Mouse (Mus musculus) gastrocnemius, adult 18-20 months (tissue): ENCODE results near the gene Yipf3. TPM values are rescaled to one million over a fixed set of nuclear protein-coding genes. Genes with fewer than 3 reads are reported as not detected.

Source experiments
- DNase-seq: peaks from one replicate; pipeline ENCODE4 v3.0.0; 2021; ENCODE audit warnings: low spot score
- microRNA-seq: library from miRNA; unstranded; fragments of <30 nt; microRNA quantifications from one replicate; pipeline ENCODE4 v1.2.0, GENCODE M21; 2021
- total RNA-seq, 2 experiments: library from RNA; stranded (reverse); gene quantifications; 2 replicates each; pipeline ENCODE4 v1.2.3; 2021

Gene Yipf3
- total RNA-seq, 2 experiments from 2014 or later, result 46.7 to 60.1 TPM

DNA sequence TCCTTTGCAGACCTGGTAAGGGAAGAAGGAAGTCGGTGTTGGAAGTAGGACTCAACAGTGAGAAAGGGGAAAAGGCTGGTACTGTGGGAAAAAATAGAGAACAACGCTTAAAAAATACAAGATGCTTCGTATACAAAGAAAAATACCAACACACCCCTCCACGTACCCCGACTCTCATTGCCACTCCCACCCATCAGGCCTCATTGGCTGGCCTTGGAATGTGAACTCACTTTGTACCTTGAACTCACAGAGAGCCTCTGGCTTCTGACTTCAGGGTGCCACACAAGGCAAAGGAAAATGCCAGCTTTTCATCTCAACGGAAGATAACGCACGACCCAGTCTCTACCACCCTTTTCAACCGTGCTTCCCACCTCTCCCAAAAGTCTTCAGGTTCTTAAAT, 35.3 kb downstream of the Yipf3 start:
- no peak for DNase-seq

- DNase-seq, result no peak
These were observed 36.0 kb downstream of the Yipf3 start for GRCm38 (mm10) chr17:46283911-46284310.

DNA sequence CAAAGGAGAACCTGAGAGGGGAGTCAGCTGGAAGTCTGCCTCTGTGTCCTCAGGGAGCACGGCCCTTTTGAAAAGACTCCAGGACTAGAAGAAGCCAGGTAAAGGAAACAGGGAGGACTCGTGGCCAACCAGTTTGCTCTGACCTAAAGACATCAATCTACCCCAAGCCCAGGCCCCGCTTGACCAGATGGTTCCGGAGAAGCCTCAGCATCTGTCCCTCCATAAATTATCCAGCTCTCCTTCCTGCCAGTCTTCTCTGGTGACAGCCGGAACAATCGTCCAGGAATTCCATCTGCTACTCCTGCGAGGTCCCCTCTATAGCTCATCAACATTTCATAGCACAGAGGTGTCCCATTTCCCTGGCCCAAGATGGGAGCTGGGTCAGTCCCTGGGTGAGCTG, 36.8 kb downstream of the Yipf3 start:
- DNase-seq, result no peak

DNA sequence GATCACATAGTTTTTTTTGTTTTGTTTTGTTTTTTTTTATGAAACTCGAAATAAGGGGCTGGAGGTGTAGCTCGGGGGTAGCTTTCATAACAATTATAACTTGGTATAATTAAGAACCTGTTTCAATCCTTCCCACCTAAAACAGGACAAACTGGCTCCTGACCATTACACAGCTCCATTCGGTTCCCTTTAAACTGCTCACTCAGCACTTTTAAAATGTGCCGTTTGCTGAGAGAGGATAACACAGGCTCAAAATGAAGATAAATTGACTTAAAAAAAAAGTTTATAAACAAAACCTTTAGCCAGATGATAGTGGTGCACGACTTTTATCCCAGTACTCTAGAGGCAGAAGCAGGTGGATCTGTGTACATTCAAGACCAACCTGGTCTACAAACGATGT, 37.5 kb downstream of the Yipf3 start:
- DNase-seq, result no peak

DNA sequence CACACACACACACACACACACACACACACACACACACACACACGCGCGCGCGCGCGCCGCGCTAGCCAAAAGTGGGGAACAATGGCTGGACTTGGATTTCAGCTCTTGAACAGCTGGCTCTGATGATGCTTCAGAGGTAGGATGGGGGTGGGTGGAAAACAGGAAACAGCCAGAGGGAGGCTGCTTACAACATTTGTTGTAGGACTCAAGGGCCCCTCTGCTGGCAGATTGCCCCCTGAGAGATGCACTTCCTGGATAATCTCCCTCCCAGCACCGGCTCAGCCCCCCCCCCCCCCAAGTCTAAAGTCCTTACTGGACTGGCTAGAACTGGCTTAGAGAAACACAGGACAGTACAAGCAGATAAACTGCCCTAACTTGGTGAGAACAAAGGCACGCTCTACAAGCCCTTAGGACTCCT, 39.8 kb downstream of the Yipf3 start:
- DNase-seq, result no peak

DNA sequence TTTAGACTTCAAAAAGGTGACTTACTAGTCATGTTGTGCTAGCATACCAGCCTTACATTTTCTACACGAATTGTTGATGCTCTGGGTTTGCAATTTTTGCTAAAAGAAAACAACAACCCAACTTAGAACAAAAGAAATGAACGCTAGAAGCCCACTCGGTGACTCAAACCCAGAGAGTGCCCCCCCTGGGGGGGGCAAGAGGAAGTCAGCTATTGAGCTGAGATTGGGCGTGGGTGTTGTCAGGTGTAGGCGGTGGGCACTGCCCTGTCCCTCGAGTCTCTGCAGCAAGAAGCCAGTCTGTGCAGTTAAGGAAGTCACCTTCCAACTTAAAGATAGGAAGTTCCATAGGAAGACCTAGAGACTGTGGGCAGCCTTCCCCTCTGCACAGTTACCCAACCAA, 48.7 kb downstream of the Yipf3 start:
- DNase-seq, result no peak

GRCm38 (mm10) chr17:46297028-46297363, 49.1 kb downstream of the Yipf3 start:
- no peak for DNase-seq

DNA sequence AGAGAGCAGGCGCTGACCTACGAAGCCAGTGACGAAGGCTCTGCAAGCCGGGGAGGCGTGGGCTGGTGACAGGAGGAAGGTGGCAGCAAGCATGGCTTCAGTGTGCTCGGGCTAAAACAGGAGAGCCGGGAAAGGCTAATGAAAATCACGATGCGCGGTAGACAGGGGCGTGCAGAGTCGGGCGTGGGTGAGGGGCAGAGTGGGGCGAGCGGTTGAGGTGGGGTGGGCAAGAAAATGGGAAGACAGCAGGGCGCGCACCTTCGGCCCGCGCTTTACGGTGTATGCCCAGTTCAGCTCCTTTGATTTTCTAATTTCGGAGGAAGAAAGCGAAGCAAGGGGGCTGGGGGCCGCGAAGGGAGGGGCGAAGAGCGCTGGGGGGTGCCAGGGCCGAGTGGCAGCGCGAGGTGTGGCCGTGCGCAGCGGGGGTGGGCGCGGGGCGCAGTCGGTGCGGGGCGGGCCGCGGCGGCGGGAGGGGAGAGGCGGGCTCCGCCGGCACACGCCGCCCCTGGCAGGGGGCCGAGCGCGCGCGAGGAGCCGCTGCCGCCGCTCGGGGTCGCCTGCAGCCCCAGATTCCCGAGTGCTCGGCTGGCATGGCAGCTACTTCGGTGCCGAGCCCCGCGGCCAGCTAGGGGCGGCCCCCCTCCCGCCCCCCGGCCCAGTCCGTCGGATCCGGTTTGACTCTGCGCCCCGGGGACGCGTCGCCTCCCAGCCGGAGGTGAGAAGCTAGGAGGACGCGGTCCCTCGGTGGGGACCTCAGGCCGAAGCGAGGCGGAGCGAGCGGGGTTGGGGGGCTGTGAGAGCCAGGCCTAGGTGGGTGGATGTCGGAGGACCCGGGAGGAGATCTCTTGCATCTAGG, 49.7 kb downstream of the Yipf3 start, which contains the start of gene Dlk2:
Dlk2 (plus strand) TSS at position 58 of the 856 bp plus-strand sequence.
- no peak for DNase-seq

DNA sequence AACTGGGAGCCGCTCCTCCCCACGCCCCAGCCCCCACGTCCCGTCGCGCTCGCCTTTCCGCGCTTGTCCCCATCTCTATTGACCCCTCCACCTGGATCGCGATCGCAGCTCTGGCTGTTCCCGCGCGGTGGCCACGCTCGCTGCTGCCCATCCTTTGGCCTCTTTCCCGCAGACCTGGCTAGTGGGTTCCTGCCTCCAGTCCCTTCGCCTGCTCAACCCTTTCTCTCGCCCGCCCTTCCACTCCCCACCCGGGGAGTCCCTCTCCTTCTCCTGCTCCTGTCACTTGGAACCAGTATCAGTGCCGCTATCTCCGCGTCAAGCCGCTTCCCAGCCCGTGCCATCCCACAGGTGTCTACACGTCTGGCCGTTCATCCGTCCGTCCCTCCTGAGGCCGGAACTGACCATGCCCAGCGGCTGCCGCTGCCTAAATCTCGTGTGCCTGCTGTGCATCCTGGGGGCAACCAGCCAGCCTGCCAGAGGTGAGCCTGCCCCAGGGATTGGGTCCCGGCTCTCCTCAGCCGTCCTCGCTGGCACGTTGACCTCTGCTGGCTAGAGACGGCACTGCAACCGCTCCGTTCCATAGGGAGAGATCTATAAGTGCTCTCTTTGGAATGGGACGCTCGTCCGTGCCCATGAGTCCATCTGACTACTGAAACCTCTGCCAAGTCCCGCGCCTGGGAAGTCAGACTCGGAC, 50.5 kb downstream of the Yipf3 start:
- peak; percentile 80 for DNase-seq

GRCm38 (mm10) chr17:46301892-46302291, 54.0 kb downstream of the Yipf3 start:
- DNase-seq, result no peak

Small RNA genes within 50 kb of the gene (microRNA-seq; reads per million reads assigned to microRNA genes)
- gene Mir693, result 1.0 reads per million

Other genes with a start within 250 kb of the Yipf3 start
- 100 to 1,000 TPM in 1 of 2 experiments, 10 to 100 TPM in 1; 90.0 to 204 TPM for gene Vegfa, start 215.7 kb upstream of the Yipf3 start, total RNA-seq
- 10 to 100 TPM; 86.2 to 99.1 TPM for gene Mrps18a, start 137.1 kb upstream of the Yipf3 start, total RNA-seq
- under 1 TPM; 0.47 to 0.57 TPM for gene Rsph9, start 103.9 kb upstream of the Yipf3 start, total RNA-seq
- 10 to 100 TPM; 16.6 to 19.3 TPM for gene Mad2l1bp, start 94.5 kb upstream of the Yipf3 start, total RNA-seq
- gene Gtpbp2, start 87.0 kb upstream of the Yipf3 start, total RNA-seq, result 10 to 100 TPM; 41.0 to 41.4 TPM
- 10 to 100 TPM; 12.0 to 12.7 TPM for gene Polh, start 45.4 kb upstream of the Yipf3 start, total RNA-seq
- 1 to 10 TPM; 9.0 to 9.6 TPM for gene Xpo5, start 45.3 kb upstream of the Yipf3 start, total RNA-seq
- 10 to 100 TPM; 15.0 to 15.1 TPM for gene Polr1c, start within 50 bp of the Yipf3 start, total RNA-seq
- gene Lrrc73, start 5.5 kb downstream of the Yipf3 start, total RNA-seq, result under 1 TPM; 0.14 to 0.21 TPM
- 10 to 100 TPM; 32.1 to 48.1 TPM for gene Tjap1, start 34.9 kb downstream of the Yipf3 start, total RNA-seq
- gene Dlk2, start 49.3 kb downstream of the Yipf3 start, total RNA-seq, result not detected
- gene Abcc10, start 80.3 kb downstream of the Yipf3 start, total RNA-seq, result 1 to 10 TPM; 1.9 to 2.9 TPM
- 10 to 100 TPM; 14.0 to 15.5 TPM for gene Zfp318, start 135.7 kb downstream of the Yipf3 start, total RNA-seq
- under 1 TPM; 0.28 to 0.59 TPM for gene Crip3, start 180.8 kb downstream of the Yipf3 start, total RNA-seq
- under 1 TPM in 1 of 2 experiments, not detected in 1; 0.14 TPM for gene Slc22a7, start 190.4 kb downstream of the Yipf3 start, total RNA-seq
- under 1 TPM; 0.05 to 0.23 TPM for gene Ttbk1, start 239.6 kb downstream of the Yipf3 start, total RNA-seq
- 1 to 10 TPM; 5.0 to 6.4 TPM for gene Dnph1, start 248.6 kb downstream of the Yipf3 start, total RNA-seq